Mouse (Mus musculus): ENCODE measurements around the gene Igflr1.

DNA sequence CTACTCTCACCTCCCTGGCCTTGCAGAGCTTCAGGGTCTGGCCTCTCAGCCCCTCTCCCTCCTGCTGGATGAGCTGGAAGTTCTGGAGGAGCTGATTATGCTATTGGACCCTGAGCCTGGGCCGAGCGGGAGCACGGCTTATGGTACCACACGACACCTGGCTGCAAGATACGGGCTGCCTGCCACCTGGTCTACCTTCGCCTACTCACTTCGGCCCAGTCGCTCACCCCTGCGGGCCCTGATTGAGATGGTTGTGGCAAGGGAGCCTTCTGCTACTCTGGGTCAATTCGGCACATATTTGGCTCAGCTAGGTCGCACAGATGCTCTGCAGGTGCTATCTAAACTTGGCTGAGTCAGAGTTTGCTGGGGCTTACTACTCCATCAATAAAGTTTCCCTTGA lies 2.3 kb downstream of the Igflr1 start:
- TF ChIP-seq GATA1 (IDR thresholded peaks at IDR 0.05; ENCODE audit: borderline replicate concordance, low read length) (no peak), FLI1 (IDR thresholded peaks at IDR 0.05; ENCODE audit: low read length) (no peak)

Measured in megakaryocyte, embryonic 14.5 days (primary cell).